Mouse (Mus musculus) liver, embryonic 12.5 days (tissue): ENCODE data around the gene Ccdc106. TPM values are rescaled to one million over a fixed set of nuclear protein-coding genes. Genes with fewer than 3 reads are reported as not detected.
"Not testable (repeated sequence)": the region's sequence is repeated elsewhere in the genome, so short reads cannot be mapped to it uniquely, and the experiment has no call there.

ENCODE experiments used
- ATAC-seq: fragments of 200-750 bp; cut with Nextera tagmentation; 2 replicates; pipeline ENCODE4 v1.8.0; 2017; ENCODE audit warnings: moderate number of reproducible peaks, mild to moderate bottlenecking, moderate library complexity
- H3K27ac ChIP-seq: fragments of 300-500 bp; sonication (generic); 2 replicates; pipeline ENCODE4 v1.5.1; 2016; ENCODE audit warnings: mild to moderate bottlenecking
- H3K27me3 ChIP-seq: fragments of 300-500 bp; sonication (generic); replicated peaks from 2 replicates; pipeline ENCODE4 v1.6.1; 2016; ENCODE audit warnings: mild to moderate bottlenecking, moderate library complexity
- H3K36me3 ChIP-seq: fragments of 300-500 bp; sonication (generic); 2 replicates; pipeline ENCODE4 v1.6.1; 2016; ENCODE audit warnings: mild to moderate bottlenecking, moderate library complexity
- H3K4me1 ChIP-seq: fragments of 300-500 bp; sonication (generic); 2 replicates; pipeline ENCODE4 v1.6.1; 2016
- H3K4me2 ChIP-seq: fragments of 300-500 bp; sonication (generic); 2 replicates; pipeline ENCODE4 v1.6.1; 2016; ENCODE audit warnings: mild to moderate bottlenecking, moderate library complexity
- H3K4me3 ChIP-seq: fragments of 300-500 bp; sonication (generic); 2 replicates; pipeline ENCODE4 v1.5.1; 2016; ENCODE audit warnings: mild to moderate bottlenecking, moderate library complexity
- H3K9ac ChIP-seq: fragments of 300-500 bp; sonication (generic); 2 replicates; pipeline ENCODE4 v1.6.1; 2016; ENCODE audit warnings: mild to moderate bottlenecking, moderate library complexity
- H3K9me3 ChIP-seq: fragments of 300-500 bp; sonication (generic); replicated peaks from 2 replicates; pipeline ENCODE4 v1.6.1; 2016; ENCODE audit warnings: mild to moderate bottlenecking, moderate library complexity
- WGBS: fragments of 180-500 bp; shearing (Covaris S2); methylation state at CpG from one replicate; pipeline ENCODE4 v1.1.7; 2016; ENCODE audit not compliant: insufficient replicate concordance; 5-methylcytosine and 5-hydroxymethylcytosine counted together
- polyA plus RNA-seq: library from polyadenylated mRNA; unstranded; fragments of >200 nt; fragmentation: Nextera tagmentation; extraction: Ambion mirVana; gene quantifications from 2 replicates; pipeline ENCODE4 v1.2.1, GENCODE M21; 2016

Ccdc106 gene
- polyA plus RNA-seq, 1 experiment from 2014 or later, result 2.2 TPM

DNA sequence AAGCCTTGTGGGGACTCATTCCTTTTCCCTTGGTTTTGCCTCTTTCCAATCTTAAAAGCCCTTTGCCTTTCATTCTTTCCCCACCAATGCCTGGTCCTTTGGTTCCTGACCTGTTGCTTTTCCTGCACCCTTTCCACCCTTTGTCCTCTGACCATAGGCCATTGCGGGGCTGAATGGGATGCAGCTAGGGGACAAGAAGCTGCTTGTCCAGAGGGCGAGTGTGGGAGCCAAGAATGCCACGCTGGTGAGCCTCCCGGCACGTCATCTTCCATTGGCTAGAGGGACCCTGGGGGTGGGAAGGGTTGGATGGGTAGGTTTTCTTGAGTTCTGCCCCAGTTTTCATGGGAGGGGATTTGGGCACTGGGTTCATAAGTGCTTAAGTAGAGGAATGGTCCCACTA, 54.6 kb downstream of the Ccdc106 start:
- 90% methylated on average over 5 of the region's 5 CpGs for WGBS
- H3K9me3 ChIP-seq, result no peaks in the 10 kb centered on the region
- ATAC-seq, result no peak
- peak overlapping the region; percentile 85 for H3K27ac ChIP-seq
- H3K27me3 ChIP-seq, result no peaks in the 10 kb centered on the region
- peak overlapping the region; percentile 10; the same call in 1 of the 2 replicates for H3K4me2 ChIP-seq
- H3K9ac ChIP-seq, result no peak overlapping the region
- H3K36me3 ChIP-seq, result peaks cover 95% of the 10 kb centered on the region
- peaks cover 89% of the 10 kb centered on the region for H3K4me1 ChIP-seq
- H3K4me3 ChIP-seq, result no peak overlapping the region

DNA sequence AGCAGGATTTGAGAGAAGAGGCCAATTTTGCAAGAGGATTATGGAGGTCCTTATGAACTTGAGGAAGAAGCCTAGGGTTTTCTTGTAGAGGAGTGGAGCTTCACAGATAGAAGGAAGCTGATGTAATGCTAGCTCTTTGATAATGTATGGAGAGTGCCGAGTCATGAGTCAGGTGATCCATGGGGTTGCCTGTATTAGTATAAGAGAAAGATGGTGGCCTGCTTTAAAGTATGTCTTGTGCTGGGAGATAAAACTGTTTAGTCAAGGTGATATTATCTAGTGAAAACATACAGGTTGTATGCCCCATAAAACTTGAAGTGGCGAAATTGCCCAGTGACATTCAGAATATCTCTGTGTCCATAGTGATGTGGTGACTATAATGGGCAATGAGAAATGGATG, 56.6 kb downstream of the Ccdc106 start:
- Histone ChIP-seq H3K4me1 (peaks cover 80% of the 10 kb centered on the region), H3K36me3 (peaks cover 77% of the 10 kb centered on the region), H3K27ac (peak overlapping the region; percentile 90), H3K4me2 (peak overlapping the region; percentile 40), H3K4me3 (no peak overlapping the region), H3K9me3 (no peaks in the 10 kb centered on the region), H3K9ac (peak overlapping the region; percentile 52; the same call in 1 of the 2 replicates), H3K27me3 (no peaks in the 10 kb centered on the region)
- WGBS, result 48% methylated on average over 2 of the region's 2 CpGs
- peak; percentile 41 for ATAC-seq

DNA sequence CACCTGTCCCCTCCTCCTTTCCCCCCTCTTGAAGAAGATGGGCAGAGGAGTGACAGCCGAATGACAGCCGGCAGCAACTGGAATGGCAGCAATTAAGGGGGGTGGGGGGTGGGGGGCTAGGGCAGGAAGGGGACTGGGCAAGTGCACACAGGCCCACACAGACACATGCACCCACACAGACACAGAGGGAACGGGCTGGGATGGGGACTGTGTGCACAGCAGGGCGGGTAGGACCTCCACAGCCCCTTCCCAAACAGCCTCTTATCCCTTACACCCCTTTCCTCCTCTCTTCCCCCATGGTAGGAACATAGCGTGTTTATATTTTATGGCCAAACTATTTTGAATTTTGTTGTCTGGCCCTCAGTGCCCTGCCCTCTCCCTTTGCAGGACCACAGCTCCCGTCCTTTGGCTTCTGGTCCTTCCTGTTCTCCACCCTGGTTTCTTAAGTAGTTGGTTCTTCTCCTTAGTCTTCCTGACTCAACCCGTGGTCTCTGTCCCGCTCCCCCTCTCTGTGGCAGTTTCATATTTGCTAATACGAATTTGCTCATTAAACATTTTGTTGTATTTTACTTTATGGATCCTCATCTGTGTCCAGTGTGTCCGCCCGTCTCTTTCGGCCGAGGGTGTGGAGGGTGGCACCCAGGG, 59.1 kb downstream of the Ccdc106 start:
- Histone ChIP-seq H3K27ac (peak overlapping the region; percentile 97), H3K9ac (peak overlapping the region; percentile 61; the same call in 1 of the 2 replicates), H3K4me3 (peak overlapping the region; percentile 99), H3K4me1 (peaks cover 80% of the 10 kb centered on the region), H3K4me2 (peak overlapping the region; percentile 87), H3K36me3 (peaks cover 76% of the 10 kb centered on the region)
- not testable (repeated sequence) for H3K9me3 ChIP-seq, ATAC-seq, H3K27me3 ChIP-seq
- 42% methylated on average over 9 of the region's 13 CpGs for WGBS

DNA sequence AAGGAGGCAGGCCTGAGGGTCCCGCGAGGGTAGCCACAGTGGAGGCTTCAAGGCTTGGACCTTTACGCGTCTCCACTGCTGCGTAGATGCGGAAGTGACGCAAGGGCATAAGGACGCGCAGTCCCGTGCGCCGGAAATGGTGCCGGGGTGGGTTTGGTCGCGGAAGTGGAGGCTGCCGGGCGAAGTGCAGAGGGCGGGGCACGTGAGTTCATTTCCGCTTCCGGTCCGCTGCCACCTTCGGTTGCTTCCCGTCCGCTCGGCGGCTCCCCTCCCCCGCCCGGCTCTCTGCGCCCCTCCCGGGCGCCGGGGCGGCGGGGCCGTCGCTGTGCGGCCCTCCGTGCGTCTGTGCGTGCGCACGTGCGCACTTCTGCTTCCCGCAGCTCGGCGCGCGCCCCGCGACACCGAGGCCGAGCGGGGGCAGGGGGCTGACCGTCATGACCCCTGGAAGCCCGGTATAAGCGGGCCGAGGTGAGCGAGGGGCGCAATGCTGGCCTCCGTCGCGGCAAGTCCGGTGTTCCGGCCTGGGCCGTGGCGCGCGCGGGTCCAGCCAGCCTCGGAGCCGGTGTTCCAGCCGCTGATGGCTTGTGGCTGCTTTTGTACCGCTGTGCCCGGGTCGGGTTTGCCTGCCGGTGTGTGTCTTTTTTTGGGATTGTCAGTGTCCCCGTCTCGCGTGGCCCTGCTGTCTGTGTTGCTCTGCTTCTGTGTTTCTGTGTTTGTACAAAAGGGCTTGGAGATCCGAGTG, 59.8 kb downstream of the Ccdc106 start, which contains the start of gene Epn1:
TSS of gene Epn1 (plus strand) at position 226 of the 742 bp plus-strand sequence.
- ATAC-seq, result peak; percentile 88
- peak within 1 kb of the TSS; percentile 87 for H3K4me2 ChIP-seq
- H3K9ac ChIP-seq, result peak within 1 kb of the TSS; percentile 98
- peaks cover 76% of the 10 kb centered on the region for H3K36me3 ChIP-seq
- H3K4me3 ChIP-seq, result peak within 1 kb of the TSS; percentile 99
- peak within 1 kb of the TSS; percentile 97 for H3K27ac ChIP-seq
- H3K4me1 ChIP-seq, result peaks cover 80% of the 10 kb centered on the region
- H3K9me3 ChIP-seq, result no peaks in the 10 kb centered on the region
- H3K27me3 ChIP-seq, result no peaks in the 10 kb centered on the region
- under 1% methylated on average over 80 of the region's 81 CpGs for WGBS

DNA sequence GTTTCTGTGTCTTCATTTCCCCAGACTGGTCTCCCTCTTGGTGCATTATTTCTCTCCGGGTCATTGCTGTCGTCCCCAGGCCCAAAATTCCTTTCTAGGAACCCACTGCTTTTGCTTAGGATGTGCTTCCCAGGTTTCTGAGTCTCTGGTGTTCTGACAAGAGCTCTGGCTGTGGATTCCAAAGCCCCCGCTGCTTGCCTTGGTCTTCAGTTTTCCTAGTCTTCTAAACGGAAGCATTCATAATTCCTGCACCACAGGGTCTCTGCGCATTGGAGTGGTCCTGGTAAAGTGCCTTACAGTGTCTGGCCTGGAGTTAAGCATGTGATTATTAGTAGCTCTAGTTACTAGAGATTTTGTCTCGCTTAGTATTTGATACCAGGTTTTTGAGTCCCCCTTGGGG, 60.5 kb downstream of the Ccdc106 start:
- H3K4me3 ChIP-seq, result peak overlapping the region; percentile 99
- WGBS, result 10% methylated on average over 6 of the region's 6 CpGs
- H3K27ac ChIP-seq, result peak overlapping the region; percentile 97
- H3K27me3 ChIP-seq, result no peaks in the 10 kb centered on the region
- H3K9me3 ChIP-seq, result no peaks in the 10 kb centered on the region
- peak overlapping the region; percentile 87 for H3K4me2 ChIP-seq
- H3K4me1 ChIP-seq, result peaks cover 80% of the 10 kb centered on the region
- no peak for ATAC-seq
- H3K9ac ChIP-seq, result peak overlapping the region; percentile 98
- peaks cover 76% of the 10 kb centered on the region for H3K36me3 ChIP-seq

DNA sequence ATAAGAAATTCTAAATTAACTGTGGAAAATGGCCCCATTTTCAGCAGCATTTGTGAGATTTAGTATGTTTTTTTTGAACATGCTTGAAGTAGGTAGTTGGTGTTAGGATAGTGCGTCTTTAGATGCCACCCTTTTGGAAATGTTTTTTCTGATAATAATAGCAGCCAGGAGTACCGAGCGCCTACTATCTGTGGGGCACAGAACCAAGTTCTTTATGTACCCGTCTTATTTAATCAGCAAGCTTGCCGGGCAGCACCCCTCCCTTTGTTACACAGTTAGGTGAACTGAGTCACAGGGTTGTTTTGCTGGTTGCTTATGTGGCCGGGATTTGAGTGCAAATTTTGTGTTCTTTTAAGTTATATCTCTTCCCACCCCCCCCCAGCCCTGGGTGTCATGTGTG, 60.9 kb downstream of the Ccdc106 start:
- H3K4me3 ChIP-seq, result peak overlapping the region; percentile 99
- H3K4me2 ChIP-seq, result peak overlapping the region; percentile 87
- peak overlapping the region; percentile 97 for H3K27ac ChIP-seq
- 15% methylated on average over 6 of the region's 6 CpGs for WGBS
- peaks cover 77% of the 10 kb centered on the region for H3K36me3 ChIP-seq
- H3K9me3 ChIP-seq, result no peaks in the 10 kb centered on the region
- ATAC-seq, result peak; percentile 56
- H3K4me1 ChIP-seq, result peaks cover 80% of the 10 kb centered on the region
- no peaks in the 10 kb centered on the region for H3K27me3 ChIP-seq
- peak overlapping the region; percentile 98 for H3K9ac ChIP-seq

DNA sequence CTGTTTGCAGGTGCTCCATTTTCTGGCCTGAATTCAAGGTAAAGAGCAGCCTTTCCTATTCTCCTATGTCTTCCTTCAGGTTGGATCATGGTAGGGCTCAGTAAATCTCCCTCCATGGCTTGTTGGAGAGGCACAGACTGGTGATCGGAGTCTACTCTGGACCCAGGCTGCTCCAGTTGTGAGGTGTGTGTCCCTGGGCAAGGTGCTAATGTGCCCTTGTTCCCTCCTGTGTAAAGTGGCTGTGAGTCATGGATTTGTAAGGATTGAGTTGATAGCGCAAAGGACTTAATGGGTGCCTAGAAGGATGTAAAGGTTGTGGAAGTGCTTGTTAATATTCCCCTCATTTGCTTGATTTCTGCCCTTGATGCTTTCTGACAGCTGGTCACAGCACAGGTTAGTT, 61.6 kb downstream of the Ccdc106 start:
- Histone ChIP-seq H3K4me2 (peak overlapping the region; percentile 87), H3K27ac (peak overlapping the region; percentile 97), H3K9ac (peak overlapping the region; percentile 98), H3K27me3 (no peaks in the 10 kb centered on the region), H3K4me3 (peak overlapping the region; percentile 99), H3K36me3 (peaks cover 77% of the 10 kb centered on the region), H3K9me3 (no peaks in the 10 kb centered on the region), H3K4me1 (peaks cover 80% of the 10 kb centered on the region)
- WGBS, result 89% methylated on average over 2 of the region's 2 CpGs
- no peak for ATAC-seq

DNA sequence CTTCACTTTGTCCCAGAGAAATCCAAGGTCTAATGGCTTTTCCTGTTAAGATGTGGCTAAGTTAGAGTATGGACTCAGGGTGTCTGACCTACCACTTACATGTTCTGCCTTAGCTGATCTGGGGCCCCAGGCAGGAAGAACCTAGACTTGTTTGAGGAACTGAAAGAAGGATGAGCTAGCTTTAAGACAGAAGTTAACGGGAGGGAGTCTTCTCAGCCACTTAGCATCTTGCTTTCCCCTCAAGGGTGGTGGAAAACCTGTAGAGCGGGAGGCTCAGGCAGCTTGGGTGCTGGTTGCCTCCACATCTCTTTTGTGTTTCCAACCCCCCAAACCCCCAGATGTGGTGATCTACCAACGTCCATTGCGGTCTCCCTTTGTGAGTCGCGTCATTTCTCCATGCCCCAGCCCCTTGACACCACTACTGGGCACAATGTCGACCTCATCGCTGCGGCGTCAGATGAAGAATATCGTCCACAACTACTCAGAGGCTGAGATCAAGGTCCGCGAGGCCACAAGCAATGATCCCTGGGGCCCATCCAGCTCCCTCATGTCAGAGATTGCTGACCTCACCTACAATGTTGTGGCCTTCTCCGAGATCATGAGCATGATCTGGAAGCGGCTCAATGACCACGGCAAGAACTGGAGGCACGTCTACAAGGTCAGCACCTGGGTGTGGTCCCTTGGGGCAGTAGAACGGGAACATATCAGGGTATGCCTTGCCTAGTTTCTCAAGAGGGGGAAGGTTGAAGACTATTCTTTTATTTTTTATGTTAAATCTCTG, 63.2 kb downstream of the Ccdc106 start:
- Histone ChIP-seq H3K4me3 (0 out of 2 replicates have a peak overlapping the region, but pooled peaks have one; percentile 2), H3K27ac (peak overlapping the region; percentile 36; the same call in 1 of the 2 replicates), H3K36me3 (peaks cover 77% of the 10 kb centered on the region), H3K9ac (no peak overlapping the region), H3K4me2 (peak overlapping the region; percentile 87), H3K4me1 (peaks cover 75% of the 10 kb centered on the region), H3K9me3 (no peaks in the 10 kb centered on the region), H3K27me3 (no peaks in the 10 kb centered on the region)
- WGBS, result 79% methylated on average over 18 of the region's 18 CpGs
- ATAC-seq, result no peak

DNA sequence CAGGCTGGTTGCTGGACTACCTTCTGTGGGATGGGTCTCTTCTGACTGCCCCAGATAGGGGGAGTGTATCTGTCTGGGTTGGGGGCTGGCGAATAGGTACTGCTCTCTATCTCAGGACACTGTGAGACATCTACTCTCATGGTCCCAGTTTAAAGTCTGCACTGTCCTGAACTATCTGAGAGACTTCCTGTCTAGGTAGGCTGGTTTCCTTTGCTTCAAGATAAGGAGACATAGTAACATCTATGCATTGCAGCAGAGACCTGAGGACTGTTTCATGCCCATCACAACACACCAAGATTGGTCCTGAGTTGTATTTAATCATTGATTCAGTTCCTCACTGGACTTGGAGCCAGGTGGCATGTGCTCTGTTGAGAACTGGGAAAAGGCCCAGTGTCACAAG, 65.2 kb downstream of the Ccdc106 start:
- Histone ChIP-seq H3K27ac (no peak overlapping the region), H3K4me1 (peaks cover 64% of the 10 kb centered on the region), H3K27me3 (no peaks in the 10 kb centered on the region), H3K9me3 (no peaks in the 10 kb centered on the region), H3K4me3 (no peak overlapping the region), H3K36me3 (peaks cover 85% of the 10 kb centered on the region), H3K9ac (no peak overlapping the region; the same call in 1 of the 2 replicates), H3K4me2 (no peak overlapping the region)
- ATAC-seq, result no peak
- 28% methylated on average over 1 of the region's 1 CpGs for WGBS

DNA sequence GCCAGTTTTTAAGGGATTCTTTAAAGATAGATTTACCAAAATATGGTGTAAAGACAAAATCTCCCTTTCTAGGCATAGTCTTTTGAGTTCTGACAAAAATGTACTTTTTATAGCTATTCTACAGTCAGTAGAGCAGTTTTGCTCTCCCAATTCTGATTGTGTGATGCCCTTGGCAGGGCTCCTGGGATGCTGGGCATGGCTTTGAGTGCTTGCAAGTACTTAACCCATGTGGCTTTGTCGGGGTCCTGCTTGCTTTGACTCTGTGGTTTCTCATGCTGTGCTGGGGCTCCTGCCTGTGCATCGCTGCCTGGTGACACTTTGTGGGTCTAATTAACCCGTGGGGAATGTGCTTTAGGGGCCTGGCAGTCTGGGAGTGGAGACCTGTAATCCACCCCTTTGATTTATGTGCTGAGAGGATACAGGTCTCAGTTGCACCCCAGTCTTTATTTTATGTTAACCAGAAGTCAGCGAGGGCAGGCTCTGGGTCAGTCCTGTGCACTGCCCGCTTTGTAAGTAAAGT, 66.6 kb downstream of the Ccdc106 start:
- H3K36me3 ChIP-seq, result peaks cover 98% of the 10 kb centered on the region
- H3K4me2 ChIP-seq, result no peak overlapping the region
- no peaks in the 10 kb centered on the region for H3K9me3 ChIP-seq
- no peak for ATAC-seq
- no peak overlapping the region for H3K27ac ChIP-seq
- no peaks in the 10 kb centered on the region for H3K27me3 ChIP-seq
- WGBS, result 80% methylated on average over 5 of the region's 5 CpGs
- no peak overlapping the region for H3K4me3 ChIP-seq
- peaks cover 56% of the 10 kb centered on the region for H3K4me1 ChIP-seq
- H3K9ac ChIP-seq, result no peak overlapping the region

DNA sequence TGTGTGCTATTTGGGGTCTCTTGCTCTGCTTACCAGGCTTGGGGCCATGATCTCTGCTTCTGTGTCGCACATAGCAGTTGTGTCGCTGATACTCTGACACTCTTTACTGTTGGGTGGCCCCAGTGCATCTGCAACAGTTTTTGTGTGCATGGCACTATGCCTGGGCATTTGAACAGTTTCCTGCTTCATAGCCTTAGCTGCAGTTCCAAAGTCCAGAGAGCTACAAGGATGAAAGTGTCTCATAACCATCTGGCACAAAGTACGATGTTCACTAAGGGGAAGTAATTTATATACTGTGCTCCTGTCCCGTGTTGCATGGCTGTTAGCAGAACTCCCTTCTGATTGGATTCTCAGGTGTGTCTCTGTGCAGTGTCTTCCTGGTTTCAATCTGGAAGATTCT, 67.5 kb downstream of the Ccdc106 start:
- ATAC-seq, result no peak
- WGBS, result 80% methylated on average over 4 of the region's 4 CpGs
- H3K36me3 ChIP-seq, result peaks cover 99% of the 10 kb centered on the region
- H3K27me3 ChIP-seq, result no peaks in the 10 kb centered on the region
- H3K4me1 ChIP-seq, result peaks cover 47% of the 10 kb centered on the region
- H3K9me3 ChIP-seq, result no peaks in the 10 kb centered on the region
- H3K27ac ChIP-seq, result no peak overlapping the region
- H3K9ac ChIP-seq, result no peak overlapping the region
- no peak overlapping the region for H3K4me2 ChIP-seq
- H3K4me3 ChIP-seq, result no peak overlapping the region
